Mouse (Mus musculus) thymus, postnatal 10 days (tissue): ENCODE measurements around the gene Vps33b.

Experiments
- DNase-seq, 2 experiments: peaks; one replicate each; pipeline ENCODE4 v3.0.0; 2021; ENCODE audit warnings: low spot score in 2 of 2

The Vps33b gene

GRCm38 (mm10) chr7:80269751-80270255, 354 bp downstream of the Vps33b start:
- no peak for DNase-seq

DNA sequence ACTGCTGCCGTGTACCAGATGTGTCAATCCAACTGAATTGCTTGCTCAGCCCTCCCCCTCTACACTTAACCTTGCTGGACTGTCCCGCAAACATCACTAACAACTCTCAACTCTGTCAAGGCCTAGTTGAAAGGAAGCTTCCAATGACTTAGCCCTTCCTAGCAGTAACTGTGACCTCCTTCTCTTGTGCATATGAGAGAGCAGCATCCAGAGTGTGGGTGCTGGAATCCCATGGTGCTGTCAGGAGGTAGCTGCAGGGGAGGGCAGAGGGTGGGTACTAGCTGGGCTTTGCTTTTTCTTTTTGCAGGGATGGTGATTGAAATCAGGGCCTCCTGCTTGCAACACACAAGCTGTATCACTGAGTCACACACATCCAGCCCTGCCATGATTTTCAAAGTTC, 4.0 kb downstream of the Vps33b start:
- no peak for DNase-seq

DNA sequence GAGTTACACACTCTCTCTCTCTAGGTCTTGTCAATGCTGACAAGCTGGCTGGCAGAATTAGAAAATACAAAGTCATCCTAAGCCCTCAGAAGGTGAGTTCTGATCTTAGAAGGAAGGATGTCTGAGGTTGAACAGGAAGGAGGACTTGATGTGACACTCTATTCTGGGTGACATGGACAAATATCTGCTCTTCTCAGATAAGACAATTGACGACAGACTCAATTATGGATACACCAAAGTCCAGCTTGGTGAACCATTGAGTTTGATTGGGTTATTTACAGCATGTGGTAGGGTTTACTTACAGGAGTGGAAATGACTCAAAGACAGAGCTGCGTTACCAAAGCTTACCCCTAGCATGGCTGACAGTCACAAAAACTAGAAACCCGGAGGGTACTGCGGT, 6.9 kb downstream of the Vps33b start:
- DNase-seq: no peak

DNA sequence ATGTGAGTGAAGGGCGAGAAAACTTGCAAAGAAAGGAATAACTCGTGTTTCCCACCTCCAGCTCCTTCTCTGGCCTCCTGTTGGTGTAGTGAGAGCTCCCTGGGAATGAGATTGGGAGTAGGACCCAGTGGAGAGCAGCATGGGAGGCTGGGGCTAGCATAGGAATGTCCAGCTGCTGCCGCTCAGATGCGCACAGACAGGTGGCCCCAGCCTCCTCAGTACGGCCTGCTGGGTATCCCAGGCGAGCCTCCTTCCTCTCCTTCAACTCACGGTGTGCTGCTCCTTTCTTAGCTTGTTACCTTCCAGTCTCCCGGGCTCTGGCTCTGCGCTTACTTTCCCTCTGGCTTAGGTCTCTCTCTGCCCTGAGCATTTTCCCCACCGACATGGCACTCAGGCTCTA, 10.6 kb downstream of the Vps33b start:
- DNase-seq: no peak

DNA sequence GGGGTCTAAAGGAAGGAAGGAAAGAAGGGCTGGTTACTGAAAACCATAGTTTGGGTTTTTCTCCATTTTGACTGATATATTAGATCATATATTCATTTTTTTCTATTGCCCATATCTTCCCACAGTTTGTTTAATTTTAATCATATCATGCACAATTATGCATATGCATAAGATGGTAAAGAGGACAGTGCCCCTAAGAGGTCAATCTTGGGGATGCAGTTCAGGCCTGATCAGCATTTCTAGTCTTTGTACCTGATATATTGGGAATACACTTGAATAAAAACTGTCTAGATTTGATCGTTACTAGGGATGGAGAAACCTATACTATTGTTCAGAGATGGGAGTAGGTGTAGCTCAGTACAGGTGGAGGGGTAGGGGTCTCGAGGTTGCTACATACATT, 11.5 kb downstream of the Vps33b start:
- DNase-seq: no peak

GRCm38 (mm10) chr7:80281646-80282045, 12.2 kb downstream of the Vps33b start:
- DNase-seq: no peak

GRCm38 (mm10) chr7:80283226-80283918, 13.9 kb downstream of the Vps33b start:
- no peak for DNase-seq

GRCm38 (mm10) chr7:80284391-80284790, 14.9 kb downstream of the Vps33b start:
- no peak for DNase-seq

DNA sequence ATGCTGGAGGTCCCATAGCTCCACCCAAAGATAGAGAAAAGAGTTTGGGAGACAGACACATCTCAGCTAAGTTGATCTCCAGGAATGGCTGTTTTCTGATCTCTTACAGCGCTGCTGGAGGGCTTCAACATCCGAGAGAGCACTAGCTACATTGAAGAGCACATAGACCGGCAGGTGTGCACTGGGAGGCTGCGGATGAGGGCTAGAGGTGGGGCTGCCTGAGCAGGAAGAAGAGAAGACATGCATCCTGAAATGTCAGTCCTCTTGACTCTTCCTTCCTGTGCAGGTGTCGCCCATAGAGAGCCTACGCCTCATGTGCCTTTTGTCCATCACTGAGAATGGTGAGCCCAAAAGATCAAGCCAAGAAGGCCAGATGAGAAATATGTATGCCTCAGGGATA, 16.3 kb downstream of the Vps33b start:
- peak; percentile 37 to 46 for DNase-seq

GRCm38 (mm10) chr7:80287736-80288135, 18.3 kb downstream of the Vps33b start:
- no peak for DNase-seq

GRCm38 (mm10) chr7:80294062-80294763, 24.8 kb downstream of the Vps33b start, which contains the start of gene Prc1:
Gene Prc1 (plus strand): TSS chr7:80294450.
- DNase-seq: peak; percentile 98 to 99

DNA sequence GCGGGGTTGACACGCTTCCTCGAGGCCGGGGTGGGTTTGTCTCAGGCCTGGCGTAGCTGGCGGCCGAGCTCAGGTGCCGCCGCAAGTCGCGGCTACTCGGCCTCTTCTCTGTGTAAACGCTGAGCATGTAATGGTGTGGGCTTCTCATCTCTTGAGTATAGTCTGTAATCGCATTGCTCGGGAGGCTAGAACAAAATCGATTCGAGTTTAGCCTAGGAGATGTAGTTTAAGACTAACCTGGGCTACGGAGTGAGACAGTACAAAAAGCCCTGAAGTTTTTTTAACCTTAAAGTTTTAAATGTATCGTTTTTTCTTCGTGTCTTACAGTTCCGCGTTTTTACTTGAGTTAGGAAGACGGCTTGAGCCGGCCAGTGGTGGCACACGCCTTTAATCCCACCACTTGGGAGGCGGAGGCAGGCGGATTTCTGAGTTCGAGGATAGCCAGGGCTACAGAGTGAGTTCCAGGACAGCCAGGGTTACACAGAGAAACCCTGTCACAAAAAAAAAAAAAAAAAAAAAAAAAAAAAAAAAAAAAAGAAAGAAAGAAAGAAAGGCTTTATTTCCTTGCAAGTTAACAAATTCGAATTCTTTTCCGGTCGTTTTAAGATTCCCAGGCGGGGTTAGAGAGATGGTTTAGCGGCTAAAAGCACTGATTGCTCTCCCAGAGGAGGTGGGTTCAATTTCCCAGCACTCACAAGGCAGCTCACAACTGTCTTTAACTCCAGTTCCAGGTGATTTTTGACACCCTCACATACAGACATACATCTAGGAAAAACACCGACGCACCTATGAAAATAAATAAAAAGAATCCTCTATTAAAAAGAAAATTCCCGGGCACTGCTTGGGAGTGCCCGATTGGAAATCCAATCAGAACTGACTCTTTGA, 25.6 kb downstream of the Vps33b start:
- no peak for DNase-seq

DNA sequence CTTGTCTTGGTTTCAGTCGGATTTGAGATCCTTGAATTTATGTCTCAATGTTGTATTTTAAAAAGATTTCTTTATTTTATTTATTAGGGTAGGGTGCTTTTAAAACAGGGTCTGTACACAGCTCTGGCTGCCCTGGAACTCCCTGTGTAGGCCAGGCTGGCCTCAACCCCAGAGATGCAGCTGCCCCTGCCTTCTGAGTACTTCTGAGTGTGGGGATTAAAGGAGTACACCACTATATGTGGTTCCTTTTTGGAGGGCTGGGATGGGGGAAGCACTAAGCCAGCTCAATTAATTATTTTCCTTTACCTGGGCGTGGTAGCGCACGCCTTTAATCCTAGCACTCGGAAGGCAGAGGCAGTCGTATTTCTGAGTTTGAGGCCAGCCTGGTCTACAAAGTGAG, 27.0 kb downstream of the Vps33b start:
- no peak for DNase-seq

DNA sequence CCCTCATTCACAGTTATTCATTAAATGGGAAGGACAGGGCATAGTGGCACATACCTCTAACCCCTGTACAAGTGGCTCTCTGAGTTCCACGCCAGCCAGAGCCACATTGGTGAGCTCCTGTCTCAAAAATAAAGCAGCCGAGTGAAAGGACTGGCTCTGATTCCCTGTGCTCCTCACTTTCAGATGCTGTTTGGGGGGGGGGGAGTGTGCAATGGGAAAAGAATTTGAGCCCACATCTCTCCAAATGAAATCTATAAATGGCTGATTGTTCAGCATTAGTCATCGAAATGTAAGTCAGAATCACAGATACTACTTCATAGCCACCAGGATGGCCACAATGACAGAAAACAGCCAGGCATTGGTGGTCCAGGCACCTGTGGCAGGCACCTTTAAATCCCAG, 27.6 kb downstream of the Vps33b start:
- DNase-seq: no peak

DNA sequence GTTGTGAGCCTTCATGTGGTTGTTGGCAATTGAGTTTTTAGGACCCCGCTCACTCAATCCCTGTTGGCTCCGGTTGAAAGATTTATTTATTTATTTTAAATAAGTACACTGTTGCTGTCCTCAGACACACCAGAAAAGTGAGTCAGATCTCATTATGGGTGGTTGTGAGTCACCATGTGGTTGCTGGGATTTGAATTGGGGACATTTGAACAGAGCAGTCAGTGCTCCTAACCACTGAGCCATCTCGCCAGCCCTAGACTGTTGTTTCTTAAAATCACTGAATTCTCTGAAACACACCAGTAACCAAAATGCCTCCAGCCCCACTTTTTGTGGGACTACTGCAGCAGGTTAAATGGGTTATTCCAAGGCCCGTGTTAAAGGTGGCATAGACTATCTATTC, 29.3 kb downstream of the Vps33b start:
- no peak for DNase-seq

GRCm38 (mm10) chr7:80299568-80299967, 30.1 kb downstream of the Vps33b start:
- DNase-seq: no peak

DNA sequence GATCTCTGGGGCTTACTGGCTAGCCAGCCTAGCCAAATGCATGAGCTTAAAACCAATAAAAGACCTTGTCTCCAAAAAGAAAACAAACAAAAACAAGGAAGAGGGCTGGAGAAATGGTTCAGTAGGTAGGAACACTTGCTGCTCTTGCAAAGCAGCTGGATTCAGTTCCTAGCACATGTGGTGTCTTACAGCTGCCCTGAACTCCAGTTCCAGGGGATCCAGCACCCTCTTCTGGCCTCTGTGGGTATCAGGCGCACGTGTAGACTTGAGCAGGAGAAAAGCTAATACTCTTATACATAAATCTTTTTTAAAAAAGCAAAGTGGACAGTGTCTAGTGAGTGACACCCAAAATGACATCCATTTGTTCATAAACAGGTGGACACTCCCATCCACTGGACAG, 32.1 kb downstream of the Vps33b start:
- DNase-seq: no peak

- no peak for DNase-seq
These were observed 38.3 kb downstream of the Vps33b start for GRCm38 (mm10) chr7:80307766-80308165.

DNA sequence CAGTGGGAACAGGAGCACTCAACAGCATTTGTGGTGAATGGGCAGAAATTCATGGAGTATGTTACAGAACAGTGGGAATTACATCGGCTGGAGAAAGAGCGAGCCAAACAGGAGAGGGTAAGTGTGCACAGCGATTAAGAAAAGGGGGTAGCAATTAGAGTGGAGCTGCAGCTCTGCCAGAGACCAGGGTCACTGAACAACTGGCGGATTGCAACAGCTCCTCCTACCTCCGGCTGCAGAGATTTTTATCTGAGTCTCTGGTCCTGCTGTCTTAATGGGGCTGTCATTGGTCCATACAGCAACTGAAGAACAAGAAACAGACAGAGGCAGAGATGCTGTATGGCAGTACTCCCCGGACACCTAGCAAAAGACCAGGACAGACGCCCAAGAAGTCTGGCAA, 41.3 kb downstream of the Vps33b start:
- DNase-seq: no peak

DNA sequence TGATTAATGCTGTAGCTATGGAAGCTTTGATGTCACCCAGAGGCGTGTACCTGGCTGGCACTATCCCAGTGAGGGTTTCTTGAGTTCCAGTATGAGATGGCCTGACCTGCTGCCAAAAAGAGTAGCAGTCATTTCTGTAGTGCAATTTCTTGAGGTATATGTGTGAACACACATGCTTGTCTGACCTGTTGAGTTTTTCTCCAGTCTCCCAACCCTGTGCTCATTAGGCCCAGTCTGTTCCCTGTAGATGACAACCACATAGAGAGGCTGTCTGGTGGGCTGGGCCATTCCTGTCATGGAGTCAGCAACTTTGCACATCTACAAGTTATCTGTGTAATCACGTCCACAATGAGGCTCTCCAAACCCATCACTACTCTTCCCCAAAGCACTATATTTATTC, 46.3 kb downstream of the Vps33b start:
- no peak for DNase-seq

GRCm38 (mm10) chr7:80317439-80318115, 48.1 kb downstream of the Vps33b start:
- DNase-seq: no peak

- no peak for DNase-seq
These were observed 49.2 kb downstream of the Vps33b start for GRCm38 (mm10) chr7:80318670-80319069.
